Mouse (Mus musculus): Measurements from ENCODE around the gene Lman1l. TPM values are rescaled to one million over a fixed set of nuclear protein-coding genes. Genes with fewer than 3 reads are reported as not detected.
A peak's percentile ranks its signal among the peaks of the same experiment; 100 is the strongest.

The Lman1l gene
- polyA plus RNA-seq, 1 experiment from 2014 or later = not detected

DNA sequence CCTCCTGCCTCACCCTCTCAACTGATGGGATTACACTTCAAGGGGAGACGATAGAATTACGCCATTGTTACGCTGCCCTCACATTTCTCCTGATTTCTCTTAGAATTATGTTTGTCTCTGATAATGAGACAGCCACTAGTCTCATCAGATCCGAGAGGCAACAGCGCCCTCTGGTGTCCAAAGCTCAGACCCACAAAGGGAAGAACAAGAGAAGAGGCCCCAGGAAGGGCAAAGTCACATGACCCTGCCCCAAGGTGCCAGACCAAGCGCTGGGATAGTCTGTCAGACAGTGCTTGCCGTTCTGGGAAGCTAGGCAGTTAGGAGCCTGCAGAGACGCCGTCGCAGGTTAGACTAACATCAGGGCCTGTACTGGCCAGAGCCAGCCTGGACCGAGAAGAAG, 35.2 kb upstream of the Lman1l start:
- Histone ChIP-seq H3K36me3 (replicated peaks) (no peaks in the 10 kb centered on the region), H3K27ac (peak overlapping the region; percentile 76), H3K9me3 (no peaks in the 10 kb centered on the region), H3K4me3 (peak overlapping the region; percentile 36), H3K4me1 (peaks cover 49% of the 10 kb centered on the region), H3K27me3 (ENCODE audit: poor library complexity, severe bottlenecking) (peaks cover 53% of the 10 kb centered on the region)
- 3% methylated on average over 11 of the region's 11 CpGs for WGBS
- DNase-seq (ENCODE audit: extremely low spot score, low spot score) = peak; percentile 95

DNA sequence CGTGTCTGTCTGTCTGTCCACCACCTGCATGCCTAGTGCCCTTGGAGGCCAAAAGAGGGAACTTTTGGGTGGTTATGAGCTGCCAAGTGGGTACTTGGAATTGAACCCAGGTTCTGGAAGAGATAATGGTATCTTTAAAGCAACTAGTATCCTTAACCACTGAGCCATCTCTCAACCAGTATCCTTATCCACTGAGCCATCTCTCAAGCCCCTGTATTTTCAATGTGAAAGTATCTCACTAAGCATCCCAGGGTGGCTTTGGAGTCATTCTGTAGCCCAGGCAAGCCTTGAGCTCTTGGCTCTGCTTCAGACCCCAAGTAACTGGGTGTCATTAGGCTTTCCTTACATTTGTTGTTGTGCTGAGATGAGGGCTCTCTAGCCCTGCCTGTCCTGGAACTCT, 34.4 kb upstream of the Lman1l start:
- peaks cover 55% of the 10 kb centered on the region for H3K4me1 ChIP-seq

DNA sequence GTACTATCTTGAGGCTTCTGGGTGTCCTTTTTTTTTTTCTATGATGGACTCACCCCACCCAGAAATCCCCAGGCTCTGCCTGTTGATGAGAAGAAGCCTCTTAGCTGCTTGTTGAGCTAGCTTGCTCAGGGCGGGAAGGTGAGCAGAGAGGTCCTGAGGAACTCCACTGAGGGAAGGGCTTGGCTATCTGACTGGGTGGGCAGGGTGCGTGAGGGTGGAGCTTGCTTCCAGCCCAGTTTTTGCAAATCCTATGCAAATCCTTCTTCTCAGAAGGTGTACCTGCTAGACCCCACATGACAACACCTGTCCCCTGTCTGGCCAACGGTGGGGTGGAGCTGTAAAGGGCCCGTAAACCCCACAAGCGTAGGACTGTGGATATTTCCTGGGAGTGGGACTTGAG, 32.7 kb upstream of the Lman1l start, which contains the start of gene Csk:
Gene Csk, minus strand, starts transcription at position 349 of the 400 bp plus-strand sequence.
- H3K4me3 ChIP-seq = peak within 1 kb of the TSS; percentile 10; the same call in 1 of the 2 replicates
- no peaks in the 10 kb centered on the region for H3K9me3 ChIP-seq
- H3K27me3 ChIP-seq (ENCODE audit: poor library complexity, severe bottlenecking) = peaks cover 54% of the 10 kb centered on the region
- peaks cover 55% of the 10 kb centered on the region for H3K4me1 ChIP-seq
- 38% methylated on average over 5 of the region's 5 CpGs for WGBS
- no peaks in the 10 kb centered on the region for H3K36me3 ChIP-seq (replicated peaks)
- DNase-seq (ENCODE audit: extremely low spot score, low spot score) = no peak
- H3K27ac ChIP-seq = peak within 1 kb of the TSS; percentile 69

More for the DNA sequence above, 34.4 kb upstream of the Lman1l start:
- H3K36me3 ChIP-seq (replicated peaks) = no peaks in the 10 kb centered on the region
- no peak overlapping the region for H3K27ac ChIP-seq
- WGBS = 88% methylated on average over 1 of the region's 1 CpGs
- peaks cover 54% of the 10 kb centered on the region for H3K27me3 ChIP-seq (ENCODE audit: poor library complexity, severe bottlenecking)
- DNase-seq (ENCODE audit: extremely low spot score, low spot score) = no peak
- no peaks in the 10 kb centered on the region for H3K9me3 ChIP-seq
- no peak overlapping the region for H3K4me3 ChIP-seq

DNA sequence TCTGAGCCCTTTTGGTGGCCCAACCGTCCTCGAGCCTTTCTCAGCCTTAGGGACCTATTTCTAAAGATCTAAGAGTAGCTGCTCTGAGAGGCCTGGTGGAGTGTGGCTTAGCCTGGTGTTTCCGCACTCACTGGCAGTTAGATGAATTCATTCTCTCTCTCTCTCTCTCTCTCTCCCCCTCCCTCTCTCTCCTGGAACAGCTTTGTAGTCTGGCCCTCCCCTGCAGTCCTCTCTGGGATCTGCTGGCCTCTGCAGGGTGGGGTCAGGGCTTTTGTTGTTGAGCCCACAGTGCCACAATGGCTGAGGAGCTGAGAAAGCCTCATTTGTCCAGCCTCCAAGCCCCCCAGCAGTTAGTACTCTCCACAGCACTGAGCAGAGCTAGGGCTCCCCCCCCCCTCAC, 32.3 kb upstream of the Lman1l start:
- H3K36me3 ChIP-seq (replicated peaks) = no peaks in the 10 kb centered on the region
- H3K4me1 ChIP-seq = peaks cover 55% of the 10 kb centered on the region
- peak overlapping the region; percentile 69 for H3K27ac ChIP-seq
- no peaks in the 10 kb centered on the region for H3K9me3 ChIP-seq
- 6% methylated on average over 3 of the region's 3 CpGs for WGBS
- H3K4me3 ChIP-seq = peak overlapping the region; percentile 10; the same call in 1 of the 2 replicates
- no peak for DNase-seq (ENCODE audit: extremely low spot score, low spot score)
- peaks cover 54% of the 10 kb centered on the region for H3K27me3 ChIP-seq (ENCODE audit: poor library complexity, severe bottlenecking)

DNA sequence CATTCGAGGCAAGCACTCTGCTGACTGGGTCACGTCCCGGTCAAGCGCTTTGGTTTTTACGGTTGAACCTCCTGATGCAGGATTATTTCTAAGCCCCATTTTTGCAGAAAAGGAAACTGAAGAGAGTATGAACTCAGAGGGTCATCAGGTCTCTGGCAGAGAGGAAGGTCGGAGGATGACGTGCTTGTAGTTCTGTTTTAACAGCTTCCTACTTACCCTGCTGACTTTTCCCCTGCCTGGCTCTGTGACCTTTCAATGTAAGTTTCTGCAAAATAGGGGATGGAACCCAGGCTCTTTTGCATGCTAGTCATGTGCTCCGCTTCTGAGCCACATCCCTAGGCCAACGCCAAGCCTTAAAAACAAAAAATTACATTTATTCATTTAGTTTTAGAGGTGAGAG, 31.8 kb upstream of the Lman1l start:
- H3K27ac ChIP-seq = peak overlapping the region; percentile 69
- WGBS = 62% methylated on average over 9 of the region's 9 CpGs
- no peak overlapping the region for H3K4me3 ChIP-seq
- no peaks in the 10 kb centered on the region for H3K36me3 ChIP-seq (replicated peaks)
- peaks cover 55% of the 10 kb centered on the region for H3K4me1 ChIP-seq
- peaks cover 55% of the 10 kb centered on the region for H3K27me3 ChIP-seq (ENCODE audit: poor library complexity, severe bottlenecking)
- H3K9me3 ChIP-seq = no peaks in the 10 kb centered on the region
- no peak for DNase-seq (ENCODE audit: extremely low spot score, low spot score)

DNA sequence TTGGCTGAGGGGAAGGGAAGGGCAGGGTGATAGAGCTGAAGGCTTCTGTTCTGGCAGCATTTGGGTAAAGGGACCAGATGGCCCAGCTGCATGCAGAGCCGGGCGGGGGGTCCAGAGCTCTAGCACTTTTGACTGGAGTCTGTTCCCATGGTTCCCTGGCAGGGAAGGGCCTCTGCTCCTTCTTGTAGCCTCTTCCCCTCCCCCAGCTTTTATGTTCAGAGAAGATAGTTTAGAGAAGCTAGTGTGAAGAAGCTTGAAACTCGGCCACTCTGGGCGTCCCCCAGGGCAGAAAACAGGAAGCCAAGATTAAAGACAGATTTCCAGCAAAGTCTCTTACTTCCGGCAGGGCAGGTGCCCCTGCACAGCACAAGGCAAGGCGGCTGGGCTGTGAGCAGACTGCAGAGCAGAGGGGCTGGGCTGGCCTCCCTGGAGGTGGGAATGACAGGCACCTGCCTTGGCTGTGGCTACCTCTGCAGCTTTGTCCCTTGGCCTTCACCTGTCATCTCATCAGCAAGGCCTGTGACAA, 30.3 kb upstream of the Lman1l start:
- H3K27me3 ChIP-seq (ENCODE audit: poor library complexity, severe bottlenecking) = peaks cover 49% of the 10 kb centered on the region
- no peaks in the 10 kb centered on the region for H3K36me3 ChIP-seq (replicated peaks)
- no peak overlapping the region for H3K4me3 ChIP-seq
- peaks cover 55% of the 10 kb centered on the region for H3K4me1 ChIP-seq
- DNase-seq (ENCODE audit: extremely low spot score, low spot score) = no peak
- WGBS = 38% methylated on average over 6 of the region's 6 CpGs
- H3K27ac ChIP-seq = peak overlapping the region; percentile 42; the same call in 1 of the 2 replicates
- H3K9me3 ChIP-seq = no peaks in the 10 kb centered on the region

DNA sequence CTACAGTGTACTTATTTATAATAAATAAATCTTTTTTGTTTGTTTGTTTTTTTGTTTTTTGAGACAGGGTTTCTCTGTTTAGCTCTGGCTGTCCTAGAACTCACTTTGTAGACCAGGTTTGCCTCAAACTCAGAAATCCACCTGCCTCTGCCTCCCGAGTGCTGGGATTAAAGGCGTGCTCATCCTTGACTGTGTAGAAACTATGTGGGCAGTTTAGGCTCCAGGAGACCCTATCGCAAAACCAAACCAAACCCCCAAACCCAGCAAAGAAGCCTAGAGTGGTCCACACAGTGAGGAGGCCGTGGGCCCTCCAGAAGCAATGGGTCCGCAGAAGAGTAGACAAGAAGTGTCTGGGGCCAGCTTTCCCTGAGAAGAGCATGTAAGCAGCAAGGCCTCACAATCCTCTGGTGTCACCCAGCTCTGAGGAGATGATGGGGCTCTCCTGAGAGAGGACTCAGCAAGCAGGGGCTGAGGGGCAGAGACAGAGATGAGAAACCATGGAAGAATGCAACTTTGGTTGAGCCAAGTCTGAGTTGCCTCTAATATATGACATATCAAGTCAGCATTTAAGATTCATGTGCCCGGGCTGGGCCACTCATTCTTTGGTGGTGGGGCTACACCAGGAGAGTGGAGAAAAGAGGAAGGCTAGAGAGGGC, 29.7 kb upstream of the Lman1l start:
- WGBS = 92% methylated on average over 6 of the region's 6 CpGs
- H3K4me1 ChIP-seq = peaks cover 55% of the 10 kb centered on the region
- H3K4me3 ChIP-seq = no peak overlapping the region
- H3K27me3 ChIP-seq (ENCODE audit: poor library complexity, severe bottlenecking) = peaks cover 49% of the 10 kb centered on the region
- H3K9me3 ChIP-seq = no peaks in the 10 kb centered on the region
- no peaks in the 10 kb centered on the region for H3K36me3 ChIP-seq (replicated peaks)
- peak overlapping the region; percentile 42; the same call in 1 of the 2 replicates for H3K27ac ChIP-seq
- DNase-seq (ENCODE audit: extremely low spot score, low spot score) = no peak

DNA sequence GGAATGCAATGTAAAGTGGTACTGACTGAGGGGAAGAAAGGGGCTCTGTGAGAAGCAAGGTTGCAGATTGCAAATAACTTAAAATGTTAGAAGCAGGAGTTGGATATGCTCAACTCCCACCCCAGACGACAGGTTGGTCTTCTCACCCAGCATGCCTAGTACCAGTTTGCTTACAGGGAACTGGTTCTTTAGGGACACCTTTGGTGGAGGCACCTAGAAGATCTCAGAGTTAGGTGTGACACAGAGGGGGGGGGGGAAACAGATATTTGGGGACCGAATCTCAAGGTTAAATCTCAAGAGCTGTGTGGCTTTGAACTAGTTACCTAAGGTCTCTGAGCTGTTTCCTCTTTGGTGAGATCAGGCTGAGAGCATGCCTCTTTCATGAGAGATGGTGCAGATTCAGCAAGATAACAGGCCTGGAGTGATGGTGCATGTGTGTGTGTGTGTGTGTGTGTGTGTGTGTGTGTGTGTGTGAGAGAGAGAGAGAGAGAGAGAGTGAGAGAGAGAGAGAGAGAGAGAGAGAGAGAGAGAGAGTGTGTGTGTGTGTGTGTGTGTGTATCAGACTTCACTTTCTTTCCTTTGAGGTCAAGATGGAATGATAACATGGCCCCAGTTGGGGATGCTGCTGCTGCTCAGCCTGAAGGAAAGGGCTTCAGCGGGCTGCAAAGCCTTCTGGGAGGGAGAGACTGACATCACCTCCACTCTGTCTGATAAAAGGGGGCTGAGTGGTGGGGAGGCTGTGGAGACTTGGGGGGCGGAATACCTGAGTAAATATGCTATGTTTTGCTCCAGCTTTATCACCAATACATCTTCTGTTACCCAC, 26.9 kb upstream of the Lman1l start:
- WGBS = 77% methylated on average over 4 of the region's 4 CpGs

DNA sequence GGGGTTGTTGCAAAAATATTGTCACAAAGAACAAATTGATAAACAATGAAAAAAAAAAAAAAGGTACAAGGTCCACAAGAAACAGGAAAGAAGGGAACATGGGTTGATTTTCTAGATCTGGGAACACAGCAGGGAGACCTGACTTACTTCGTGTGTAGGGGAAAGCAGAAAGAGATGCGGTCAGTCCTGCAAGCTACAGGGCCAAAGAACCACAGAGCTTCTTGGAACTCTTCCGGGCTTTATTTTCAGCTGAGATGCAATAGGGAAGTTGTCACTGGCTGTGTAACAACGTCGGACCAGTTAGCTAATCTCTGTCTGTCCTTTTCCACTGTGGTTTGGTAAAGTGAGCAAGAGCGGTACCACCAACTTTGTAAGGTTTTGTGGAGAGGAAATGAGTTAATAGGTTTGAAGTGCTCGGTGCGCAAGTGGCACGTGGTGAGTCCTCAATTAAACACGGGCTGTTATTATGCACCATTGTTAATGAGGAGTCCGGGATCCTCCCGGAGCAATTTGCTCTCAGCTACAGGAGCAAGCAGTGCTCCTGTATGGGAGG, 26.1 kb upstream of the Lman1l start:
- H3K27ac ChIP-seq = no peak overlapping the region
- H3K9me3 ChIP-seq = no peaks in the 10 kb centered on the region
- WGBS = 78% methylated on average over 12 of the region's 12 CpGs
- H3K27me3 ChIP-seq (ENCODE audit: poor library complexity, severe bottlenecking) = peaks cover 16% of the 10 kb centered on the region; the same call in 1 of the 2 replicates
- no peak overlapping the region for H3K4me3 ChIP-seq
- H3K4me1 ChIP-seq = peaks cover 59% of the 10 kb centered on the region
- peaks cover 14% of the 10 kb centered on the region for H3K36me3 ChIP-seq (replicated peaks)
- no peak for DNase-seq (ENCODE audit: extremely low spot score, low spot score)

More for the DNA sequence above, 26.9 kb upstream of the Lman1l start:
- no peak overlapping the region for H3K27ac ChIP-seq
- H3K27me3 ChIP-seq (ENCODE audit: poor library complexity, severe bottlenecking) = peaks cover 23% of the 10 kb centered on the region
- H3K9me3 ChIP-seq = no peaks in the 10 kb centered on the region
- peaks cover 59% of the 10 kb centered on the region for H3K4me1 ChIP-seq
- DNase-seq (ENCODE audit: extremely low spot score, low spot score) = no peak
- peaks cover 5% of the 10 kb centered on the region for H3K36me3 ChIP-seq (replicated peaks)
- no peak overlapping the region for H3K4me3 ChIP-seq

DNA sequence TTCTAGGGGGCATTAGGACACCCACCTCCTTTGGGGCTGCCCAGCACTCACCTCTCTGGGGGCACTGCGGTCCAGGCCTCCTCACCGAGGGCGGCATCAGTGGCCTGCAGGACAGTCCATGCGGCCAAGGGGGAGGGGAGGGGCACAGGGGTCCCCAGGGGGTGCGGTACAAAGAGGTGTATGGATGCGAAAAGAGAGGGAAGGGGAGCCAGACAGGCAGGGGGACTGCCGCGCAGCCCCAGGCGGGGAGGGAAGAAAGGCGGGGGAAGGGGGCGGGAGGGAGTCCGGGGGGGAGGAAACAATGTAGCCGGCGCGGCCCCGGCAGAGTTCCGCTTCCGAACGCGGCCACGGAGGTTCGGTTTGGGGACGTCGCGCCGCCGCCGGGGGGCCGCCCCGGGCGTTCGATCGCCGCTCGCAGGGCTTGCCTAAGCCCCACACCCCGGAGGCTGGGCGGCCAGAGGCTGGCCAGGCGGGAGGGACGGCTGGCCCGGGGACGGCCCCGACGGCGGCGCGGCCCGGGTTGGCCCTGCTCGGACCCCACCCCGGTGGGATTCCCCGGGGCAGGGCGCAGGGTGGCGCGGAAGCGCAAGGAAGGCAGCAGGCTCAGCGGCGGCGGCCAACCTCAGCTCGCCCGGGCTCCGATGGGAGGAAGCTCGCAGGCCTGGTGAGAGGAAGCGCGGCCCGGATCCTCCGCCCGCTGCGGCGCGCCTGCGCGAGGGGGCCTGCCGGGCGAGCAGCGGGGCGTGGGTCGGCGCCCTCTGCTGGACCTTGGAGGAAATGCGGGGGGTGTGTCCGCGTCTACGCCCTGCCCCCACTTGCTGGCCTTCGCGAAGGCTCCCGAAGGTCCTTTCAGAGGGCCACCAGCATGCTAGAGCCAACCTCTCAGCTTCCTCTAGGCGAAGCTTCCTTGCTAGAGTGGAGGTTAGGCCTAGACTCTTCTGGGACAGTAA, 24.6 kb upstream of the Lman1l start:
- Histone ChIP-seq H3K27me3 (ENCODE audit: poor library complexity, severe bottlenecking) (peaks cover 6% of the 10 kb centered on the region; the same call in 1 of the 2 replicates), H3K4me1 (peaks cover 59% of the 10 kb centered on the region), H3K36me3 (replicated peaks) (peaks cover 22% of the 10 kb centered on the region), H3K4me3 (peak overlapping the region; percentile 98), H3K9me3 (no peaks in the 10 kb centered on the region), H3K27ac (peak overlapping the region; percentile 99)
- under 1% methylated on average over 73 of the region's 85 CpGs for WGBS
- DNase-seq (ENCODE audit: extremely low spot score, low spot score) = peak; percentile 92

DNA sequence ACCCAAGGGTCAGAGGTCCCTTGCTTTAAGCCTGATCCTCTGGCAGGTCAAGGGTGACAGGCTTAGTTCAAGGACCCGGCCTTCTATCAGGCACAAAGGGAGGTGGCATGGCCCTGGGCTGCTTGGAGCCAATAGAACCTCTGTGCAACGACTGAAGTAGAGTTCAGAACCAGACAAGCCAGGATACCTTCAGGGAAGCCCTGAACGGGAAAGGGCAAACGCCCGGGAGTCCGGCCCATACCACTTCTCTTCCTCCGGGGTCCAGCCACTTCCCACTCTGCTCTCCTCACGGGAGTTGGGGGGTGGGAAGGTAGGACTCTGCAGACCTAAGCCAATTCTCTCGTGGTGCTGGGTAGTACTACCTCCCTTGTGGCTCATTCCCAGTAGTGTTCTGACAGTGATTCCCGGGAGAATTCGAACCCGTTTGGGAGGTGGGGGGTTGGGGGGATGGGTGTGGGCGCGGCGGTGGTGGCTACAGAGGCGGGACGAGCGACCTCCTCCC, 23.9 kb upstream of the Lman1l start:
- H3K9me3 ChIP-seq = no peaks in the 10 kb centered on the region
- H3K4me1 ChIP-seq = peaks cover 65% of the 10 kb centered on the region
- peaks cover 6% of the 10 kb centered on the region; the same call in 1 of the 2 replicates for H3K27me3 ChIP-seq (ENCODE audit: poor library complexity, severe bottlenecking)
- DNase-seq (ENCODE audit: extremely low spot score, low spot score) = no peak
- H3K36me3 ChIP-seq (replicated peaks) = peaks cover 22% of the 10 kb centered on the region
- H3K4me3 ChIP-seq = peak overlapping the region; percentile 98
- 0% methylated on average over 18 of the region's 18 CpGs for WGBS
- H3K27ac ChIP-seq = peak overlapping the region; percentile 99

DNA sequence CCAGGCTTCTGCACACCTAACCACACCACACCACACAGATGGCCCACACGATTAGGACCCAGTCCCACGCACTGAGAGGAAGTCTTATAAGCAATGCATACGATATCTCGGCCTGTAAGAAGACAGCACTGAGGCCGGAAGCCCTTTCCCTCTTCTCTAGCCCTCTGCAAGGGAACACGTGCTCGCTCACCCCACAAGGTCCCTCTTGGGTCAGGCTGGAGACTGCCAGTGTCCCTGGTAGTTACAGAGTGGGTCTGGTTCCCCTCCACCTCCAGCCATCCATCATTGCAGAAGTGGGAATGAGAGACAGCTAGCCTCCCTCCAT, 23.2 kb upstream of the Lman1l start:
- no peaks in the 10 kb centered on the region for H3K9me3 ChIP-seq
- DNase-seq (ENCODE audit: extremely low spot score, low spot score) = no peak
- peaks cover 22% of the 10 kb centered on the region for H3K36me3 ChIP-seq (replicated peaks)
- H3K27ac ChIP-seq = peak overlapping the region; percentile 99
- WGBS = 81% methylated on average over 7 of the region's 7 CpGs
- peaks cover 72% of the 10 kb centered on the region for H3K4me1 ChIP-seq
- peaks cover 6% of the 10 kb centered on the region; the same call in 1 of the 2 replicates for H3K27me3 ChIP-seq (ENCODE audit: poor library complexity, severe bottlenecking)
- H3K4me3 ChIP-seq = peak overlapping the region; percentile 98
